Mouse (Mus musculus): ENCODE results near the gene Krt1. TPM values are rescaled to one million over a fixed set of nuclear protein-coding genes. Genes with fewer than 3 reads are reported as not detected.

Gene Krt1
- polyA plus RNA-seq (2016; fragmentation: Nextera tagmentation; extraction: Ambion mirVana): 4.0 and 4.5 TPM in 2 replicates

- no peak within 1 kb of the TSS for H3K27ac ChIP-seq
- H3K9me3 ChIP-seq: no peaks in the 10 kb centered on the region
- H3K36me3 ChIP-seq (replicated peaks): no peaks in the 10 kb centered on the region
- H3K4me3 ChIP-seq (replicated peaks): no peak within 1 kb of the TSS
- H3K27me3 ChIP-seq: peaks cover 29% of the 10 kb centered on the region
- no peak for ATAC-seq (ENCODE audit: low FRiP score)
- WGBS: 89% methylated on average over 6 of the region's 6 CpGs
- H3K4me1 ChIP-seq: peaks cover 13% of the 10 kb centered on the region
- no peak within 1 kb of the TSS for H3K4me2 ChIP-seq
- no peak within 1 kb of the TSS for H3K9ac ChIP-seq
Observed at GRCm38 (mm10) chr15:101850694-101851093, at the start of gene Krt1. Krt1 (minus strand) TSS chr15:101850794.

- no peak for ATAC-seq (ENCODE audit: low FRiP score)
- Histone ChIP-seq H3K4me3 (replicated peaks) (no peak overlapping the region), H3K9me3 (no peaks in the 10 kb centered on the region), H3K4me1 (no peaks in the 10 kb centered on the region), H3K36me3 (replicated peaks) (no peaks in the 10 kb centered on the region), H3K27me3 (no peaks in the 10 kb centered on the region; the same call in 1 of the 2 replicates), H3K9ac (no peak overlapping the region), H3K27ac (no peak overlapping the region), H3K4me2 (no peak overlapping the region)
- WGBS: 89% methylated on average over 4 of the region's 4 CpGs
Observed at GRCm38 (mm10) chr15:101895216-101895615, 44.6 kb upstream of the Krt1 start.

GRCm38 (mm10) chr15:101892820-101893219 is 42.2 kb upstream of the Krt1 start, which contains the start of gene Krt76:
Krt76 (minus strand) TSS chr15:101892920.
- no peaks in the 10 kb centered on the region for H3K36me3 ChIP-seq (replicated peaks)
- H3K4me1 ChIP-seq: no peaks in the 10 kb centered on the region
- H3K4me2 ChIP-seq: no peak within 1 kb of the TSS
- 0 out of 2 replicates have a peak, but pooled peaks cover 3% of the 10 kb centered on the region for H3K27me3 ChIP-seq
- H3K9me3 ChIP-seq: no peaks in the 10 kb centered on the region
- no peak for ATAC-seq (ENCODE audit: low FRiP score)
- no peak within 1 kb of the TSS for H3K27ac ChIP-seq
- H3K9ac ChIP-seq: no peak within 1 kb of the TSS
- no peak within 1 kb of the TSS for H3K4me3 ChIP-seq (replicated peaks)
- 56% methylated on average over 4 of the region's 4 CpGs for WGBS

GRCm38 (mm10) chr15:101879776-101880175 is 29.2 kb upstream of the Krt1 start:
- Histone ChIP-seq H3K36me3 (replicated peaks) (no peaks in the 10 kb centered on the region), H3K9me3 (no peaks in the 10 kb centered on the region), H3K27me3 (peaks cover 3% of the 10 kb centered on the region; the same call in 1 of the 2 replicates), H3K4me2 (no peak overlapping the region), H3K9ac (no peak overlapping the region), H3K4me3 (replicated peaks) (no peak overlapping the region), H3K4me1 (no peaks in the 10 kb centered on the region), H3K27ac (no peak overlapping the region)
- WGBS: 8% methylated on average over 5 of the region's 11 CpGs
- ATAC-seq (ENCODE audit: low FRiP score): no peak

- Histone ChIP-seq H3K4me2 (no peak overlapping the region), H3K27ac (no peak overlapping the region), H3K27me3 (no peaks in the 10 kb centered on the region; the same call in 1 of the 2 replicates), H3K36me3 (replicated peaks) (no peaks in the 10 kb centered on the region), H3K4me1 (no peaks in the 10 kb centered on the region), H3K4me3 (replicated peaks) (no peak overlapping the region), H3K9me3 (no peaks in the 10 kb centered on the region), H3K9ac (no peak overlapping the region)
- ATAC-seq (ENCODE audit: low FRiP score): no peak
- 57% methylated on average over 2 of the region's 2 CpGs for WGBS
Observed at GRCm38 (mm10) chr15:101878041-101878440, 27.4 kb upstream of the Krt1 start.

- Histone ChIP-seq H3K4me1 (peaks cover 4% of the 10 kb centered on the region; the same call in 1 of the 2 replicates), H3K36me3 (replicated peaks) (no peaks in the 10 kb centered on the region), H3K9ac (no peak overlapping the region), H3K4me2 (no peak overlapping the region), H3K27me3 (no peaks in the 10 kb centered on the region), H3K9me3 (no peaks in the 10 kb centered on the region), H3K4me3 (replicated peaks) (no peak overlapping the region), H3K27ac (no peak overlapping the region)
- WGBS: 70% methylated on average over 1 of the region's 1 CpGs
- no peak for ATAC-seq (ENCODE audit: low FRiP score)
Observed at GRCm38 (mm10) chr15:101874383-101874782, 23.8 kb upstream of the Krt1 start.

- H3K27me3 ChIP-seq: no peaks in the 10 kb centered on the region
- H3K9me3 ChIP-seq: no peaks in the 10 kb centered on the region
- H3K4me2 ChIP-seq: no peak overlapping the region
- no peak overlapping the region for H3K9ac ChIP-seq
- no peak overlapping the region for H3K4me3 ChIP-seq (replicated peaks)
- no peaks in the 10 kb centered on the region for H3K36me3 ChIP-seq (replicated peaks)
- no peak for ATAC-seq (ENCODE audit: low FRiP score)
- peaks cover 6% of the 10 kb centered on the region; the same call in 1 of the 2 replicates for H3K4me1 ChIP-seq
- no peak overlapping the region for H3K27ac ChIP-seq
- 63% methylated on average over 4 of the region's 4 CpGs for WGBS
Observed at GRCm38 (mm10) chr15:101873231-101873630, 22.6 kb upstream of the Krt1 start.

GRCm38 (mm10) chr15:101869431-101869830 is 18.8 kb upstream of the Krt1 start, which contains the start of gene Krt77:
Krt77 (minus strand) TSS chr15:101869705.
- 35% methylated on average over 6 of the region's 6 CpGs for WGBS
- no peak within 1 kb of the TSS for H3K4me2 ChIP-seq
- peaks cover 6% of the 10 kb centered on the region; the same call in 1 of the 2 replicates for H3K4me1 ChIP-seq
- no peaks in the 10 kb centered on the region for H3K9me3 ChIP-seq
- no peaks in the 10 kb centered on the region for H3K27me3 ChIP-seq
- H3K4me3 ChIP-seq (replicated peaks): no peak within 1 kb of the TSS
- H3K9ac ChIP-seq: no peak within 1 kb of the TSS
- H3K36me3 ChIP-seq (replicated peaks): no peaks in the 10 kb centered on the region
- ATAC-seq (ENCODE audit: low FRiP score): no peak
- no peak within 1 kb of the TSS for H3K27ac ChIP-seq

GRCm38 (mm10) chr15:101866754-101867153 is 16.2 kb upstream of the Krt1 start:
- 84% methylated on average over 7 of the region's 7 CpGs for WGBS
- Histone ChIP-seq H3K27me3 (0 out of 2 replicates have a peak, but pooled peaks cover 4% of the 10 kb centered on the region), H3K4me2 (no peak overlapping the region), H3K4me1 (peaks cover 6% of the 10 kb centered on the region; the same call in 1 of the 2 replicates), H3K36me3 (replicated peaks) (no peaks in the 10 kb centered on the region), H3K9me3 (no peaks in the 10 kb centered on the region), H3K9ac (no peak overlapping the region), H3K27ac (no peak overlapping the region), H3K4me3 (replicated peaks) (no peak overlapping the region)
- no peak for ATAC-seq (ENCODE audit: low FRiP score)

GRCm38 (mm10) chr15:101860421-101861130 is 10.0 kb upstream of the Krt1 start:
- Histone ChIP-seq H3K4me3 (replicated peaks) (peak overlapping the region; percentile 48), H3K9ac (no peak overlapping the region), H3K27me3 (peaks cover 57% of the 10 kb centered on the region), H3K27ac (no peak overlapping the region), H3K9me3 (no peaks in the 10 kb centered on the region), H3K4me1 (peaks cover 15% of the 10 kb centered on the region), H3K36me3 (replicated peaks) (no peaks in the 10 kb centered on the region), H3K4me2 (peak overlapping the region; percentile 90)
- WGBS: 56% methylated on average over 13 of the region's 13 CpGs
- no peak for ATAC-seq (ENCODE audit: low FRiP score)

GRCm38 (mm10) chr15:101859735-101860170 is 9.2 kb upstream of the Krt1 start:
- H3K27me3 ChIP-seq: peaks cover 63% of the 10 kb centered on the region
- 0% methylated on average over 32 of the region's 33 CpGs for WGBS
- H3K4me1 ChIP-seq: peaks cover 15% of the 10 kb centered on the region
- peak overlapping the region; percentile 61 for H3K9ac ChIP-seq
- H3K4me3 ChIP-seq (replicated peaks): peak overlapping the region; percentile 48
- ATAC-seq (ENCODE audit: low FRiP score): peak; percentile 39; the same call in 1 of the 2 replicates
- H3K36me3 ChIP-seq (replicated peaks): no peaks in the 10 kb centered on the region
- peak overlapping the region; percentile 90 for H3K4me2 ChIP-seq
- no peaks in the 10 kb centered on the region for H3K9me3 ChIP-seq
- no peak overlapping the region for H3K27ac ChIP-seq

GRCm38 (mm10) chr15:101858673-101859425 is 8.3 kb upstream of the Krt1 start:
- Histone ChIP-seq H3K9ac (no peak overlapping the region), H3K4me2 (peak overlapping the region; percentile 90), H3K27ac (no peak overlapping the region), H3K4me3 (replicated peaks) (peak overlapping the region; percentile 48; the same call in 1 of the 2 replicates), H3K36me3 (replicated peaks) (no peaks in the 10 kb centered on the region), H3K9me3 (no peaks in the 10 kb centered on the region), H3K27me3 (peaks cover 70% of the 10 kb centered on the region), H3K4me1 (peaks cover 19% of the 10 kb centered on the region)
- WGBS: 8% methylated on average over 11 of the region's 11 CpGs
- ATAC-seq (ENCODE audit: low FRiP score): no peak
